Mouse (Mus musculus) midbrain, embryonic 16.5 days (tissue): ENCODE measurements around the gene Ube2g2. TPM values are rescaled to one million over a fixed set of nuclear protein-coding genes. Genes with fewer than 3 reads are reported as not detected.
A peak's percentile ranks its signal among the peaks of the same experiment; 100 is the strongest.

Experiments
- ATAC-seq: fragments of 200-750 bp; cut with Nextera tagmentation; 2 replicates; pipeline ENCODE4 v1.8.0; 2017; ENCODE audit warnings: moderate TSS enrichment
- H3K27ac ChIP-seq: fragments of 300-500 bp; sonication (generic); 2 replicates; pipeline ENCODE4 v1.5.1; 2014; ENCODE audit warnings: mild to moderate bottlenecking, low read length, mixed read lengths
- H3K27me3 ChIP-seq: fragments of 300-500 bp; sonication (generic); 2 replicates; pipeline ENCODE4 v1.6.1; 2014; ENCODE audit warnings: low read depth, low read length, mixed read lengths; ENCODE audit not compliant: control insufficient read depth, insufficient read depth
- H3K36me3 ChIP-seq: fragments of 300-500 bp; sonication (generic); 2 replicates; pipeline ENCODE4 v1.6.1; 2014; ENCODE audit warnings: mild to moderate bottlenecking, low read length, moderate library complexity, mixed read lengths; ENCODE audit not compliant: control insufficient read depth, insufficient read depth
- H3K4me1 ChIP-seq: fragments of 300-500 bp; sonication (generic); 2 replicates; pipeline ENCODE4 v1.6.1; 2014; ENCODE audit warnings: mild to moderate bottlenecking, low read length, mixed read lengths; ENCODE audit not compliant: control insufficient read depth, insufficient read depth
- H3K4me2 ChIP-seq: fragments of 300-500 bp; sonication (generic); 2 replicates; pipeline ENCODE4 v1.6.1; 2014; ENCODE audit warnings: mild to moderate bottlenecking, low read length, mixed read lengths
- H3K4me3 ChIP-seq: fragments of 300-500 bp; sonication (generic); 2 replicates; pipeline ENCODE4 v1.5.1; 2014; ENCODE audit warnings: low read depth, mild to moderate bottlenecking, low read length, moderate library complexity, mixed read lengths
- H3K9ac ChIP-seq: fragments of 300-500 bp; sonication (generic); 2 replicates; pipeline ENCODE4 v1.6.1; 2014; ENCODE audit warnings: low read depth, low read length, mixed read lengths
- H3K9me3 ChIP-seq: fragments of 300-500 bp; sonication (generic); replicated peaks from 2 replicates; pipeline ENCODE4 v1.6.1; 2014; ENCODE audit warnings: mild to moderate bottlenecking, low read length, mixed read lengths; ENCODE audit not compliant: control insufficient read depth, poor library complexity, severe bottlenecking
- WGBS: fragments of 180-500 bp; shearing (Covaris S2); extraction: QIAGEN DNeasy Blood & Tissue Kit; methylation state at CpG from one replicate; pipeline ENCODE4 v1.1.7; 2014; 5-methylcytosine and 5-hydroxymethylcytosine counted together
- polyA plus RNA-seq: library from polyadenylated mRNA; unstranded; fragments of >200 nt; fragmentation: Nextera tagmentation; extraction: Ambion mirVana; gene quantifications from 2 replicates; pipeline ENCODE4 v1.2.1, GENCODE M21; 2015

Gene Ube2g2
- polyA plus RNA-seq, 1 experiment from 2014 or later: 80.9 TPM

- Histone ChIP-seq H3K4me1 (no peaks in the 10 kb centered on the region), H3K4me2 (no peak overlapping the region), H3K27me3 (no peaks in the 10 kb centered on the region), H3K4me3 (no peak overlapping the region), H3K9me3 (no peaks in the 10 kb centered on the region), H3K27ac (no peak overlapping the region), H3K36me3 (peaks cover 42% of the 10 kb centered on the region), H3K9ac (no peak overlapping the region)
- WGBS: 93% methylated on average over 8 of the region's 8 CpGs
- ATAC-seq: no peak
These were observed 6.4 kb upstream of the Ube2g2 start for GRCm38 (mm10) chr10:77615647-77616046.

GRCm38 (mm10) chr10:77616166-77616565 lies 5.9 kb upstream of the Ube2g2 start:
- no peak for ATAC-seq
- Histone ChIP-seq H3K27me3 (no peaks in the 10 kb centered on the region), H3K4me2 (no peak overlapping the region), H3K4me3 (no peak overlapping the region), H3K27ac (no peak overlapping the region), H3K9me3 (no peaks in the 10 kb centered on the region), H3K36me3 (peaks cover 42% of the 10 kb centered on the region), H3K4me1 (no peaks in the 10 kb centered on the region), H3K9ac (no peak overlapping the region)
- 94% methylated on average over 9 of the region's 9 CpGs for WGBS

GRCm38 (mm10) chr10:77616926-77617325 lies 5.1 kb upstream of the Ube2g2 start:
- Histone ChIP-seq H3K9ac (no peak overlapping the region), H3K9me3 (no peaks in the 10 kb centered on the region), H3K4me2 (no peak overlapping the region), H3K4me1 (peaks cover 2% of the 10 kb centered on the region; the same call in 1 of the 2 replicates), H3K4me3 (no peak overlapping the region), H3K36me3 (peaks cover 40% of the 10 kb centered on the region), H3K27ac (no peak overlapping the region), H3K27me3 (no peaks in the 10 kb centered on the region)
- 95% methylated on average over 7 of the region's 7 CpGs for WGBS
- no peak for ATAC-seq

- Histone ChIP-seq H3K36me3 (peaks cover 12% of the 10 kb centered on the region), H3K4me1 (peaks cover 25% of the 10 kb centered on the region), H3K9ac (peak overlapping the region; percentile 95), H3K9me3 (no peaks in the 10 kb centered on the region), H3K4me2 (peak overlapping the region; percentile 78), H3K4me3 (peak overlapping the region; percentile 98), H3K27ac (peak overlapping the region; percentile 91), H3K27me3 (no peaks in the 10 kb centered on the region)
- 75% methylated on average over 8 of the region's 8 CpGs for WGBS
- ATAC-seq: no peak
These were observed 529 bp upstream of the Ube2g2 start for GRCm38 (mm10) chr10:77621546-77621945.

- peaks cover 2% of the 10 kb centered on the region; the same call in 1 of the 2 replicates for H3K36me3 ChIP-seq
- no peak overlapping the region for H3K27ac ChIP-seq
- peak overlapping the region; percentile 90 for H3K4me2 ChIP-seq
- H3K9ac ChIP-seq: peak overlapping the region; percentile 95
- H3K9me3 ChIP-seq: no peaks in the 10 kb centered on the region
- WGBS: 8% methylated on average over 8 of the region's 8 CpGs
- H3K27me3 ChIP-seq: no peaks in the 10 kb centered on the region
- ATAC-seq: 0 out of 2 replicates have a peak, but pooled peaks have one; percentile 12
- H3K4me1 ChIP-seq: peaks cover 25% of the 10 kb centered on the region
- peak overlapping the region; percentile 98 for H3K4me3 ChIP-seq
These were observed 1.0 kb downstream of the Ube2g2 start for GRCm38 (mm10) chr10:77623069-77623492.

GRCm38 (mm10) chr10:77623639-77624400 lies 1.7 kb downstream of the Ube2g2 start:
- ATAC-seq: no peak
- Histone ChIP-seq H3K9ac (0 out of 2 replicates have a peak overlapping the region, but pooled peaks have one; percentile 95), H3K27ac (no peak overlapping the region), H3K36me3 (no peaks in the 10 kb centered on the region), H3K9me3 (no peaks in the 10 kb centered on the region), H3K4me1 (peaks cover 25% of the 10 kb centered on the region), H3K27me3 (no peaks in the 10 kb centered on the region), H3K4me2 (peak overlapping the region; percentile 90), H3K4me3 (peak overlapping the region; percentile 98; the same call in 1 of the 2 replicates)
- 93% methylated on average over 10 of the region's 10 CpGs for WGBS

GRCm38 (mm10) chr10:77624570-77624995 lies 2.5 kb downstream of the Ube2g2 start:
- no peaks in the 10 kb centered on the region for H3K36me3 ChIP-seq
- no peaks in the 10 kb centered on the region for H3K27me3 ChIP-seq
- peaks cover 25% of the 10 kb centered on the region for H3K4me1 ChIP-seq
- ATAC-seq: no peak
- H3K4me2 ChIP-seq: no peak overlapping the region
- no peak overlapping the region for H3K4me3 ChIP-seq
- H3K9ac ChIP-seq: 0 out of 2 replicates have a peak overlapping the region, but pooled peaks have one; percentile 2
- 68% methylated on average over 7 of the region's 7 CpGs for WGBS
- no peaks in the 10 kb centered on the region for H3K9me3 ChIP-seq
- H3K27ac ChIP-seq: no peak overlapping the region

- Histone ChIP-seq H3K4me3 (no peak overlapping the region), H3K9me3 (no peaks in the 10 kb centered on the region), H3K4me1 (peaks cover 25% of the 10 kb centered on the region), H3K27me3 (no peaks in the 10 kb centered on the region), H3K9ac (no peak overlapping the region), H3K4me2 (no peak overlapping the region), H3K36me3 (no peaks in the 10 kb centered on the region), H3K27ac (no peak overlapping the region)
- no peak for ATAC-seq
- 83% methylated on average over 7 of the region's 7 CpGs for WGBS
These were observed 4.0 kb downstream of the Ube2g2 start for GRCm38 (mm10) chr10:77626036-77626435.

- Histone ChIP-seq H3K36me3 (no peaks in the 10 kb centered on the region), H3K4me2 (no peak overlapping the region), H3K9ac (no peak overlapping the region), H3K27me3 (no peaks in the 10 kb centered on the region), H3K27ac (no peak overlapping the region), H3K4me3 (no peak overlapping the region), H3K9me3 (no peaks in the 10 kb centered on the region), H3K4me1 (peaks cover 25% of the 10 kb centered on the region)
- ATAC-seq: no peak
- 71% methylated on average over 7 of the region's 7 CpGs for WGBS
These were observed 4.5 kb downstream of the Ube2g2 start for GRCm38 (mm10) chr10:77626591-77626990.
